Mouse (Mus musculus) liver (tissue): ENCODE results near the gene Bcdin3d.
A peak's percentile ranks its signal among the peaks of the same experiment; 100 is the strongest.

Experiments
- DNase-seq: peaks from one replicate; pipeline ENCODE4 v3.0.0-alpha.2; 2020; ENCODE audit warnings: mixed read lengths

Gene Bcdin3d

GRCm38 (mm10) chr15:99438966-99439698 is 35.4 kb downstream of the Bcdin3d start:
- DNase-seq = no peak

GRCm38 (mm10) chr15:99433913-99434312 is 40.6 kb downstream of the Bcdin3d start:
- DNase-seq = no peak

DNA sequence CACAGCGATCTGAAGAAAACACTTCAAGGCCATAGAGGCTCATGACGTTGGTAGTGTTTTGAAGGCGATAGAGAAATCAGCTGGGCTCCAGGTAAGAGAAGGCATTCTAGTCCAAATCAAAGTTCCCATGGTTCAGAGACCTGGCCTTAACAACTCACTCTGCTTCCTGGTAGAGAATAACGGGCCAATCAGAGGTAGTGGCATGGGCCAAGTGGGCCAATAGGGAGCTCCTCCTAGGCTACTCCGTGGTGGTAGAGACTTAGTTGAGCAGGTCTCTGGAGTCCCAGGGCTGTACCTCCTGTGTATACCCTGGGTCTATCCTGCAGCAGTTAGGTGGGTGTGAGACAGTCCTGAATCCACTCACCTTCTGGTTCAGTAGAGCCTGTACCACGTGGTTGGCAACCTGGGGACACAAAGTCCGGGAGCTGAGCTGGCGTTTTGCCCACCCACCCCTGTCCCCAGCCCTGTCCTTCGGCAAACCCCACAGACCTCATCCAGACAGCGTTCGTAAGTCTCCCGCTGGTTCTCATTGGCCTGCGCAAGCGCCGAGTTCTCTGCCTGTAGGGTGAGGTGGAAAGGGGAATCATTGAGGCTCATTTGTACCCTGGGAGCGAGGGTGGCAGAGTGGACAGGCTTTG is 41.3 kb downstream of the Bcdin3d start:
- no peak for DNase-seq

DNA sequence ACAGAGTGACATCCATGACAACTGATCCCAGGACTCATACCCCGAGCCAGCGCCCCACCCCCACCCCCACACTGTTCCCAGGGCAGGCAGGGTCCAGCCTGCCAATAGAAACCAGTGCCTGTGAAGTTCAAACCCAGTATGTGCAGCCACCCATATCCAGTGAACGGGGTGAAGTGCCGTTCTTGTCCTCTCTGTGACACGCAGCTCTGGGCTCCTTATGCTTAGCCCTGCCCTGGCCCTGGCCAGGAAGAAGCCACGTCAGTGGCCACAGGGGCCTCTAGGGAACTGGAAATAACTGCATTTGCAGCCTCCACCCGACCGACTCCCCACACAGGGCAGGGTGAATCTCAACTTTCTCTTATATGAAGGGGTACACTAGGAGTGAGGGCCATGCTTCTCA is 42.6 kb downstream of the Bcdin3d start:
- DNase-seq = no peak

GRCm38 (mm10) chr15:99431504-99431903 is 43.0 kb downstream of the Bcdin3d start:
- DNase-seq = no peak

DNA sequence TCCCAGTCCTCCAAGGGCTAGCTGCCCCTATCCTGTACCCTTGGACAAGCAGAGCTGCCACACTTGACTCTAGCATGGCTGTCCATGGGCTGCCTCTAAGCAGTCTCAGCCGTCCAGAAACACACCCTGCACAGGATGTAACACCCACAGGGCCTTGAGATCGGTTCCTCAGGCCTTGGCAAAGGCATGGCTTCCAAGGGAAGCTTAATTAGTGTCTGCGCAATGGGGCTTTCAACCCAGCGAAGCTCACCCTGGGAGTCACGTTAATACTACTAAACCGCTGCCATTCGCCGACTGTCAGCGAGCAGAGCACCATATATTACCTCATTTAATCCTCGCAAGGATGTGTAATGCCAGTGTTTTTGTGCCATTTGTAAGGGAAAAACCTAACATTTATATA is 43.5 kb downstream of the Bcdin3d start:
- DNase-seq = no peak

DNA sequence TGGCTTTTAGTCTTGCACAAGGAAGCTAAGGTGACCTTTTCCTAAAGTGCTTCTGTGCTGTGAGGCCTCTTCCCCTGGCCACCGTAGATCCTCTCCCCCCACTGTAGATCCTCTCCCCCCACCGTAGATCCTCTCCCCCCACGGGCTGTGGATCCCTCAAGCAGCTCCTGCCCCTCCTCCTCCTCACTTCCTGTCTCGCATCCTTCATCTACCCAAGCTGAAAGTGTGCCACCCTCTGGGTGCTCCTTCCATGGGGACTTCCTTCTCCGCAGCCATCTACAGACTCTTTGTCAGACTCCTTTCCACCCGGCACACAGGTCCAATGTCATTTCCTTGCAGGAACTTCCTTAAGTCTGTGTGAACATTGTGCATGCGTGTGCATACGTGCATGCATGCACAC is 44.1 kb downstream of the Bcdin3d start:
- no peak for DNase-seq

DNA sequence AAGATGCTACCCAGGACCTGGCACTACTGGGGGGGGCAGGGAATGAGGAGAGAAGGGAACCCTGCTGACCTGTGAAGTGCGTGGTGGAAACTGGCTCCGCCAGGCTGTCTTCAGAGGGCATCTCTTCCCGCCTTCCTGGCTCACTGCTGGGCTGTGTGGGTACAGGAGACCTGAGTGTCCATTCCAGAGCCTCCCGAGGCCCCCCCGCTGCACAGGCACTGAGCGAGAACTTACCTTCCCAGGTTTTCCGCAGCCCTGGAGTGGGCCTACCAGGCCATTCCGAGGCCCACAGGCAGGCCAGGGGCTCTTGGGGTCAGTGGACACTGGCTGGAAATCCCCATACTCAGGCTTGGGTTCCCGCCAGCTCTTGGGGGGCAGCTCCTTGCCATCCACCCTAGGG is 50.6 kb downstream of the Bcdin3d start:
- no peak for DNase-seq

DNA sequence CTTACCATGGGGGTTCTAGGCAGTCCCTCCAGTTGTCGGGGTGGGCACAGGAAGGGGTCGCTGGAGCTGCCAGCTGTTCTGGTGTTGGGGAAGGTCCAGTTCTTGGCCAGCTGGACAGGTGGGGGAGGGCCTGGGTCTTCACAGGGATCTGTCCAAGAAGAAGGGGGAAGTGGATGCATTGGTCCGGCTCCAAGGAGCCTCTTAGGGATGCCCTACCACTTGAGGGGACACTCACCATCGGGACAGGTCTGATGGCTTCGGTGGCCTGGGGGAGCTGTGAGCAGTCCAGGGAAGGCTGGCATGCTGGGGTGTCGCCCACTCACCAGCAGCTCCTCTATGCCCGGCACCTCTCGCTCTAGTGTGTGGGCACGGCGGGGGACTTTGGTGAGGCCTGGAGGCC is 51.4 kb downstream of the Bcdin3d start:
- DNase-seq = no peak

- no peak for DNase-seq
Measured at GRCm38 (mm10) chr15:99422551-99422950, 52.0 kb downstream of the Bcdin3d start.

GRCm38 (mm10) chr15:99421676-99422075 is 52.9 kb downstream of the Bcdin3d start:
- DNase-seq = no peak

- peak; percentile 71 for DNase-seq
Measured at GRCm38 (mm10) chr15:99421152-99421551, 53.4 kb downstream of the Bcdin3d start.

DNA sequence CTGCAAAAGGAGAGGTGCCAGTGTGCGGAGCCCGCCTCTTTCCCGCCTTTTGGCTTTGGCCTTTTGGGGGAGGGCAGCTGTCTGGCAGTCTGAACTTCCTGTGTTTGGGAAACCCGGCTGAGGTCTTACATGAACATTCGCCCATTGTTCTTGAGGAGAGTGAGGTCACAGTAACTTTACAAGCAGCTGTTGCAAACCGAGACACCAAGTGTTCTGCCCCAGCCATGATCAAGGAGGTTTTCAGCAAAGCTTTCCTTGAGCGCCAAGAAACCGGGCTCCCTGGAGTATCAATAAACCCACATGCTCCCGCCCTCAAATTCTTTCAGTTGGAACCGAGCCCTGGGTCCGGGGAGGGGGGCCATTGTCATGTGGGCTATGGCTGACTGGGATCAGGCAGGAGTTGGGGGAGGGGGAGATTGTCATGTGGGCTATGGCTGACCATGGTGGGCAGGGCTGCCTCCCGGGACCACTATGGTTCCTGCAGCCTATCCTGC is 54.0 kb downstream of the Bcdin3d start:
- peak; percentile 54 for DNase-seq

GRCm38 (mm10) chr15:99420101-99420500 is 54.4 kb downstream of the Bcdin3d start:
- DNase-seq = no peak
